Mouse (Mus musculus) spleen, adult 2 months (tissue): Measurements from ENCODE around the gene Klhl40.

Experiments used
- CTCF ChIP-seq: fragments of 200-500 bp; IDR thresholded peaks from 2 replicates; pipeline ENCODE4 v1.5.1; 2011; ENCODE audit warnings: mild to moderate bottlenecking, inconsistent platforms; ENCODE audit not compliant: insufficient read depth, insufficient read length, insufficient replicate concordance; ENCODE audit errors: extremely low read depth
- POLR2A ChIP-seq: fragments of 200-500 bp; IDR thresholded peaks from 2 replicates; pipeline ENCODE4 v1.6.1; 2011; ENCODE audit warnings: low read depth, low read length, inconsistent platforms

GRCm38 (mm10) chr9:121826356-121826755 lies 48.9 kb downstream of the Klhl40 start:
- TF ChIP-seq CTCF (no peak), POLR2A (no peak)
